Comparison of ENCODE assay signal across 11 mouse cellular contexts in genomic region chr19:5922963-5923362, GRCm38 (mm10). TPM values are rescaled to one million over a fixed set of nuclear protein-coding genes. Genes with fewer than 3 reads are reported as not detected.
A peak's percentile ranks its signal among the peaks of the same experiment; 100 is the strongest.
DNase-seq lines count a peak whose midpoint lies in the region; ATAC-seq and TF ChIP-seq lines count a peak whose summit lies in the region.
"Had no signal": no experiment of that assay in that cellular context is flagged by ENCODE, and none has a peak within 500 bp of the region (broad histone marks: within the 10 kb centered on the region; RNA-seq: fewer than 3 reads in every experiment).

No protein-coding gene starts in this region.

- H3K27ac ChIP-seq in heart, embryonic 15.5 days = peak overlapping the region; percentile 32; the same call in 1 of the 2 replicates
- no peak overlapping the region for H3K27ac ChIP-seq in lung, embryonic 14.5 days (ENCODE audit: low read depth)
- H3K27ac ChIP-seq in hindbrain, postnatal 0 days = no peak overlapping the region
- peak overlapping the region; percentile 85 for H3K27ac ChIP-seq in liver, postnatal 0 days (ENCODE audit: low read depth)
- H3K27ac ChIP-seq: forebrain, embryonic 10.5 days had no signal

- ATAC-seq in heart, embryonic 15.5 days (replicated peaks; ENCODE audit: insufficient number of reproducible peaks, insufficient read depth, low FRiP score, low read depth) = no peak
- ATAC-seq in lung, embryonic 14.5 days (ENCODE audit: insufficient read depth) = no peak
- no peak for ATAC-seq in hindbrain, postnatal 0 days
- no peak for ATAC-seq in liver, postnatal 0 days

- H3K27me3 ChIP-seq in heart, embryonic 15.5 days = no peaks in the 10 kb centered on the region
- no peaks in the 10 kb centered on the region for H3K27me3 ChIP-seq in lung, embryonic 14.5 days (ENCODE audit: insufficient read depth, low read length)
- H3K27me3 ChIP-seq in hindbrain, postnatal 0 days (ENCODE audit: insufficient read depth, low read length) = no peaks in the 10 kb centered on the region
- no peaks in the 10 kb centered on the region; the same call in 1 of the 2 replicates for H3K27me3 ChIP-seq in liver, postnatal 0 days (ENCODE audit: insufficient read depth, low read length)

- TF ChIP-seq EP300 in liver, postnatal 0 days (IDR thresholded peaks at IDR 0.05; ENCODE audit: low read depth) = no peak

- intact Hi-C loops in heart, postnatal 36 days (cut with DNase I) = no loop called here

- H3K9me3 ChIP-seq in heart, embryonic 15.5 days (replicated peaks) = no peaks in the 10 kb centered on the region
- H3K9me3 ChIP-seq in lung, embryonic 14.5 days (ENCODE audit: low read depth, low read length) = no peaks in the 10 kb centered on the region
- no peaks in the 10 kb centered on the region for H3K9me3 ChIP-seq in hindbrain, postnatal 0 days (ENCODE audit: low read length)
- no peaks in the 10 kb centered on the region for H3K9me3 ChIP-seq in liver, postnatal 0 days (ENCODE audit: low read length)
- H3K9me3 ChIP-seq: forebrain, embryonic 10.5 days had no signal

- peaks cover 4% of the 10 kb centered on the region; the same call in 1 of the 2 replicates for H3K36me3 ChIP-seq in heart, embryonic 15.5 days
- H3K36me3 ChIP-seq in lung, embryonic 14.5 days (ENCODE audit: insufficient read depth) = peaks cover 8% of the 10 kb centered on the region
- peaks cover 7% of the 10 kb centered on the region for H3K36me3 ChIP-seq in hindbrain, postnatal 0 days (ENCODE audit: insufficient read depth, low read length)
- no peaks in the 10 kb centered on the region for H3K36me3 ChIP-seq in liver, postnatal 0 days (replicated peaks; ENCODE audit: insufficient read depth, low read length)

- H3K4me2 ChIP-seq in heart, embryonic 15.5 days = peak overlapping the region; percentile 84
- peak overlapping the region; percentile 96 for H3K4me2 ChIP-seq in lung, embryonic 14.5 days
- H3K4me2 ChIP-seq in hindbrain, postnatal 0 days (ENCODE audit: low read depth, low read length) = no peak overlapping the region
- H3K4me2 ChIP-seq in liver, postnatal 0 days (ENCODE audit: low read depth, low read length) = peak overlapping the region; percentile 100

- peak overlapping the region; percentile 39; the same call in 1 of the 2 replicates for H3K9ac ChIP-seq in heart, embryonic 15.5 days
- peak overlapping the region; percentile 26 for H3K9ac ChIP-seq in lung, embryonic 14.5 days
- H3K9ac ChIP-seq in hindbrain, postnatal 0 days (replicated peaks; ENCODE audit: low read length) = 0 out of 2 replicates have a peak overlapping the region, but pooled peaks have one; percentile 24
- H3K9ac ChIP-seq in liver, postnatal 0 days (replicated peaks) = 0 out of 2 replicates have a peak overlapping the region, but pooled peaks have one; percentile 64

- no peak for DNase-seq in heart, postnatal 36 days
- DNase-seq in lung, embryonic 14.5 days = no peak
- DNase-seq in lung, postnatal 36 days = no peak
- no peak for DNase-seq in hindbrain, postnatal 0 days (ENCODE audit: low spot score)
- DNase-seq in liver, postnatal 0 days = no peak
- DNase-seq in frontal cortex, postnatal 36 days (ENCODE audit: low spot score in 2 of 2) = no peak
- DNase-seq: adrenal gland, postnatal 10 days; lung, postnatal 14 days; thymus, postnatal 4 days had no signal

- WGBS in heart, embryonic 15.5 days = 91% methylated on average over 3 of the region's 3 CpGs
- 89% methylated on average over 3 of the region's 3 CpGs for WGBS in lung, embryonic 14.5 days
- WGBS in hindbrain, postnatal 0 days = 98% methylated on average over 3 of the region's 3 CpGs
- WGBS in liver, postnatal 0 days (ENCODE audit: insufficient replicate concordance) = 84% methylated on average over 3 of the region's 3 CpGs

- peak overlapping the region; percentile 65 for H3K4me3 ChIP-seq in heart, embryonic 15.5 days
- peak overlapping the region; percentile 9; the same call in 1 of the 2 replicates for H3K4me3 ChIP-seq in lung, embryonic 14.5 days (ENCODE audit: low read depth, low read length)
- H3K4me3 ChIP-seq in hindbrain, postnatal 0 days (ENCODE audit: low read length) = no peak overlapping the region
- H3K4me3 ChIP-seq in liver, postnatal 0 days (ENCODE audit: low read depth, low read length) = peak overlapping the region; percentile 9; the same call in 1 of the 2 replicates

- no peak for TF ChIP-seq CTCF in lung, embryonic 14.5 days (IDR thresholded peaks at IDR 0.05; ENCODE audit: low read depth)
- TF ChIP-seq CTCF in hindbrain, postnatal 0 days (IDR thresholded peaks at IDR 0.05; ENCODE audit: low read depth) = no peak
- no peak for TF ChIP-seq CTCF in liver, postnatal 0 days (IDR thresholded peaks at IDR 0.05; ENCODE audit: low read depth)

- H3K4me1 ChIP-seq in heart, embryonic 15.5 days (replicated peaks) = peaks cover 32% of the 10 kb centered on the region
- H3K4me1 ChIP-seq in lung, embryonic 14.5 days (ENCODE audit: insufficient read depth) = peaks cover 14% of the 10 kb centered on the region
- no peaks in the 10 kb centered on the region for H3K4me1 ChIP-seq in hindbrain, postnatal 0 days (ENCODE audit: insufficient read depth, low read length)
- peaks cover 34% of the 10 kb centered on the region for H3K4me1 ChIP-seq in liver, postnatal 0 days (ENCODE audit: insufficient read depth)

RNA-seq across cellular contexts. Expression of gene Cdc42ep2, which starts 1.7 kb away (rescaled TPM):
- polyA plus RNA-seq in heart, embryonic 15.5 days (2015; fragmentation: Nextera tagmentation; extraction: Ambion mirVana) = 10.4 and 13.0 TPM in 2 replicates
- 1 to 10 TPM; 9.3 to 9.5 TPM for total RNA-seq in heart, postnatal 36 days (2021)
- polyA plus RNA-seq in lung, embryonic 14.5 days (2014; fragmentation: Nextera tagmentation; extraction: Ambion mirVana) = 9.8 and 9.9 TPM in 2 replicates
- 22.0 and 28.0 TPM in 2 replicates for total RNA-seq in hindbrain, postnatal 0 days (2014; rRNA removed)
- 17.4 and 18.0 TPM in 2 replicates for polyA plus RNA-seq in hindbrain, postnatal 0 days (2015; fragmentation: Nextera tagmentation; extraction: Ambion mirVana)
- polyA plus RNA-seq in liver, postnatal 0 days (2015; fragmentation: Nextera tagmentation; extraction: Ambion mirVana) = 3.0 TPM in 2 replicates

RNA-seq across cellular contexts. Expression of gene Dpf2, which starts 10.2 kb away (rescaled TPM):
- 81.9 and 106 TPM in 2 replicates for polyA plus RNA-seq in heart, embryonic 15.5 days (2015; fragmentation: Nextera tagmentation; extraction: Ambion mirVana)
- 10 to 100 TPM; 75.8 to 96.2 TPM for total RNA-seq in heart, postnatal 36 days (2021)
- polyA plus RNA-seq in lung, embryonic 14.5 days (2014; fragmentation: Nextera tagmentation; extraction: Ambion mirVana) = 147 and 162 TPM in 2 replicates
- total RNA-seq in hindbrain, postnatal 0 days (2014; rRNA removed) = 61.7 and 77.4 TPM in 2 replicates
- polyA plus RNA-seq in hindbrain, postnatal 0 days (2015; fragmentation: Nextera tagmentation; extraction: Ambion mirVana) = 69.5 and 70.2 TPM in 2 replicates
- polyA plus RNA-seq in liver, postnatal 0 days (2015; fragmentation: Nextera tagmentation; extraction: Ambion mirVana) = 28.1 and 32.6 TPM in 2 replicates

RNA-seq across cellular contexts. Expression of gene Tigd3, which starts 29.0 kb away (rescaled TPM):
- polyA plus RNA-seq in heart, embryonic 15.5 days (2015; fragmentation: Nextera tagmentation; extraction: Ambion mirVana) = 1.2 and 2.0 TPM in 2 replicates
- under 1 TPM; 0.57 to 0.64 TPM for total RNA-seq in heart, postnatal 36 days (2021)
- polyA plus RNA-seq in lung, embryonic 14.5 days (2014; fragmentation: Nextera tagmentation; extraction: Ambion mirVana) = 2.7 and 3.8 TPM in 2 replicates
- 7.5 and 10.1 TPM in 2 replicates for total RNA-seq in hindbrain, postnatal 0 days (2014; rRNA removed)
- polyA plus RNA-seq in hindbrain, postnatal 0 days (2015; fragmentation: Nextera tagmentation; extraction: Ambion mirVana) = 7.1 and 7.5 TPM in 2 replicates
- 1.5 and 1.7 TPM in 2 replicates for polyA plus RNA-seq in liver, postnatal 0 days (2015; fragmentation: Nextera tagmentation; extraction: Ambion mirVana)

RNA-seq across cellular contexts. Expression of gene Pola2, which starts 41.0 kb away (rescaled TPM):
- 35.8 and 48.9 TPM in 2 replicates for polyA plus RNA-seq in heart, embryonic 15.5 days (2015; fragmentation: Nextera tagmentation; extraction: Ambion mirVana)
- 10 to 100 TPM; 10.6 to 10.9 TPM for total RNA-seq in heart, postnatal 36 days (2021)
- 88.7 and 89.3 TPM in 2 replicates for polyA plus RNA-seq in lung, embryonic 14.5 days (2014; fragmentation: Nextera tagmentation; extraction: Ambion mirVana)
- total RNA-seq in hindbrain, postnatal 0 days (2014; rRNA removed) = 23.4 and 28.9 TPM in 2 replicates
- polyA plus RNA-seq in hindbrain, postnatal 0 days (2015; fragmentation: Nextera tagmentation; extraction: Ambion mirVana) = 19.5 and 21.5 TPM in 2 replicates
- 19.2 and 21.5 TPM in 2 replicates for polyA plus RNA-seq in liver, postnatal 0 days (2015; fragmentation: Nextera tagmentation; extraction: Ambion mirVana)

RNA-seq across cellular contexts. Expression of gene Slc25a45, which starts 45.4 kb away (rescaled TPM):
- polyA plus RNA-seq in heart, embryonic 15.5 days (2015; fragmentation: Nextera tagmentation; extraction: Ambion mirVana) = 3.2 and 4.2 TPM in 2 replicates
- 1 to 10 TPM; 3.4 to 4.2 TPM for total RNA-seq in heart, postnatal 36 days (2021)
- polyA plus RNA-seq in lung, embryonic 14.5 days (2014; fragmentation: Nextera tagmentation; extraction: Ambion mirVana) = 2.4 TPM in 2 replicates
- 2.1 and 6.0 TPM in 2 replicates for total RNA-seq in hindbrain, postnatal 0 days (2014; rRNA removed)
- polyA plus RNA-seq in hindbrain, postnatal 0 days (2015; fragmentation: Nextera tagmentation; extraction: Ambion mirVana) = 1.8 and 2.8 TPM in 2 replicates
- 8.4 and 9.1 TPM in 2 replicates for polyA plus RNA-seq in liver, postnatal 0 days (2015; fragmentation: Nextera tagmentation; extraction: Ambion mirVana)

Comparison
In these comparisons a context has a peak if more than half of its experiments do, and no peak if none do; other contexts are left out.
1. H3K27ac ChIP-seq: peak in heart, embryonic 15.5 days (single experiment) and liver, postnatal 0 days (single experiment); none in lung, embryonic 14.5 days (single experiment) and hindbrain, postnatal 0 days (single experiment).
2. Peak in every context shown above with its lines, with median percentiles within 50 percentile points of each other: H3K9ac ChIP-seq.